Mouse (Mus musculus) left cerebral cortex, postnatal 10 days (tissue): ENCODE data around the gene Ankrd63. TPM values are rescaled to one million over a fixed set of nuclear protein-coding genes. Genes with fewer than 3 reads are reported as not detected.

ENCODE experiments used
- DNase-seq, 2 experiments: peaks; one replicate each; pipeline ENCODE4 v3.0.0; 2021 to 2022; ENCODE audit warnings: low spot score in 2 of 2, mixed read lengths in 1 of 2; ENCODE audit errors: extremely low spot score in 1 of 2
- intact Hi-C: fragments of 180-260 bp; cut with DNase I; formaldehyde crosslinking; loops from one replicate; pipeline ENCODE4 v1.15.1; 2025
- total RNA-seq, 2 experiments: library from RNA; stranded (reverse); gene quantifications; 2 replicates each; pipeline ENCODE4 v1.2.3; 2021

Ankrd63 gene
- 1 to 10 TPM; 5.9 to 8.9 TPM for total RNA-seq

GRCm38 (mm10) chr2:118703913-118704730 lies at the start of gene Ankrd63:
Gene Ankrd63, minus strand, starts transcription at chr2:118703963.
- intact Hi-C loops: loop anchor here (5.0 kb wide), 2 partner anchors 43 to 178 kb away; partner anchors contain the start of gene Inafm2
- no peak for DNase-seq

DNA sequence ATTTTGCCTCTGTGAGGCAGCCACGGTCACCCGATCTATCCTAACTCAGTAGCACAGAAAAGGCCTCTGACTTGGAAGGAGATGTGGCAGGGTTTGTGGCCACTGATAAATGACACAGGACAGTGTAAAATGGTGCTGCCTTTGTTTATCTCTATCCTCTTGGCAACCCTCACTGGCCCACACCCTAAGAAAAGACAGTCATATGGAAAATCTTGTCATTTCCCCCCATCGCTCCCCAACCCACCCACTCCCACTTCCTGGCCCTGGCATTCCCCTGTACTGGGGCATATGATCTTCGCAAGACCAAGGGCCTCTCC lies 49.0 kb upstream of the Ankrd63 start:
- intact Hi-C loops: no loop called here
- no peak for DNase-seq

DNA sequence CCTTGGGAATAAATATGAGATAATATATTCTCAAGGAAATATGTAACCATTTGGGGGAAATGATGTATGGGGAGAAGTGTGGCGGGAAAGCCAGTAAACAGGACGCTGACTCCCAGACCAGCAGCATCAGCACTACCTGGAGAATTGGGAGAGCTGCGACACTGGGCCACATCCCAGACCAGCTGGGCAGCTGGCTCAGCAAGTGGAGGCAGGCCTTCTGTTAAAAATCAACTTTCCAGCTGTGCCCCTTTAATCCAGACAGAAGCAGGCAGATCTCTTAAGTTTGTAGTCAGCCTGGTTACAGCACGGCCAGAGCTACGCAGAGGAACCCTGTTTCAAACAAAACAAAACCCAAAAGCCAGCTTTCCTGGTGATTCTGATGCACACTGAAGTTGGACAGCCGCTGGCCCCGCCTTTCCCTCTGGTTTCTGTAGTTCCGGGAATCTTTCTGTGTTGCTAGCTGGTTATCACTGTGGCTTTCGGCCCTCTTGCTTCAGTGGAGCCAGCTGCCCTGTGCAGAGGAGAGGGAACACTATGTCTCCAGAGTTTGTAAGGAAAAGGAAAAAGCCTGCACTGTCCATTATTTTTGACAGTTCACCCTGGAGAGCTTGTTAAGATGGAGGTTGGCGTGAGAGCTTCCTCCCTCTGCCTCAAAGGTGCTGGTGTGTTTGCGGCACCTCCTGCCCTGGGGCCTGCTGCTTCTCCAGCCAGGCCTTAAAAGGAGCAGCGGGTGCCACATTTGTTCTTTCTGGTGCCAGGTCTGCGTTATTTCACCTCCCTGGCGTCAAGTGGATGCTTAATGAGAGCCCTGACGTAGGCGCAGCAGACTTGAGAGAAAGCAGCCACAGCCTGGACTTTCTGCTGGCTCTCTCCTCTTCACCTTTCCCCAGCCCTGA lies 48.4 kb upstream of the Ankrd63 start:
- DNase-seq: peak in 1 of 2 experiments; percentile 10
- intact Hi-C loops: no loop called here

GRCm38 (mm10) chr2:118750476-118750875 lies 46.7 kb upstream of the Ankrd63 start:
- DNase-seq: peak in 1 of 2 experiments; percentile 23
- intact Hi-C loops: no loop called here

DNA sequence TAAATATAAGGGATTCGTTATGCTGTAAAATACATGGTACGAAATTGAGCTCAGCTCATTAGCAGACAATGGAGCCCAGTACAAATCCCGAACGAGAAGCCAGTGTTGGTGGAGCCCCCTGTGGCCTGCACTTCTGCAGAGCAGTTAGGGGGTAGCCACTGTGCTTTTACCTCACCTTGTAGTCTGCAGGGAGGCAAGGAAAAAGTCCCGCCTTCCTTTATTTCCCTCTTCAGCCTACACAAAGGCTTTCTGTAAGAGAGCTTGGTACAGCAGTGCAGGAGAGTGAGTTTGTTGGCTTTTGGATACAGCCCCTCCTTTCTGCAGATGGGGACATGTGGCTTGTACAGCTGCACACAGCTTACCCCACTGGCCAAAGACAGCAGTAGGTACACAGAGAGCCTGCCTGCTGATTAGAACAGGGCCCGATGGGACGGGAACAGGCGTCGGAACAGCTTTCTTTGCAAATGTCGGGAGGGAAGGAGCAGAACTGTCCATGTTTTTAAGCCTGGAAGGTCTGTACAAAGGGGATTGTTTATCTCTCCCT lies 45.6 kb upstream of the Ankrd63 start:
- DNase-seq: peak in 1 of 2 experiments; percentile 15
- intact Hi-C loops: loop anchor here (5.0 kb wide), 2 partner anchors 47 to 133 kb away; partner anchors contain the start of gene Ankrd63

GRCm38 (mm10) chr2:118747301-118747960 lies 43.7 kb upstream of the Ankrd63 start:
- intact Hi-C loops: loop anchor here (5.0 kb wide), 2 partner anchors 45 to 135 kb away; partner anchors contain the start of gene Ankrd63
- DNase-seq: peak in 1 of 2 experiments; percentile 72

DNA sequence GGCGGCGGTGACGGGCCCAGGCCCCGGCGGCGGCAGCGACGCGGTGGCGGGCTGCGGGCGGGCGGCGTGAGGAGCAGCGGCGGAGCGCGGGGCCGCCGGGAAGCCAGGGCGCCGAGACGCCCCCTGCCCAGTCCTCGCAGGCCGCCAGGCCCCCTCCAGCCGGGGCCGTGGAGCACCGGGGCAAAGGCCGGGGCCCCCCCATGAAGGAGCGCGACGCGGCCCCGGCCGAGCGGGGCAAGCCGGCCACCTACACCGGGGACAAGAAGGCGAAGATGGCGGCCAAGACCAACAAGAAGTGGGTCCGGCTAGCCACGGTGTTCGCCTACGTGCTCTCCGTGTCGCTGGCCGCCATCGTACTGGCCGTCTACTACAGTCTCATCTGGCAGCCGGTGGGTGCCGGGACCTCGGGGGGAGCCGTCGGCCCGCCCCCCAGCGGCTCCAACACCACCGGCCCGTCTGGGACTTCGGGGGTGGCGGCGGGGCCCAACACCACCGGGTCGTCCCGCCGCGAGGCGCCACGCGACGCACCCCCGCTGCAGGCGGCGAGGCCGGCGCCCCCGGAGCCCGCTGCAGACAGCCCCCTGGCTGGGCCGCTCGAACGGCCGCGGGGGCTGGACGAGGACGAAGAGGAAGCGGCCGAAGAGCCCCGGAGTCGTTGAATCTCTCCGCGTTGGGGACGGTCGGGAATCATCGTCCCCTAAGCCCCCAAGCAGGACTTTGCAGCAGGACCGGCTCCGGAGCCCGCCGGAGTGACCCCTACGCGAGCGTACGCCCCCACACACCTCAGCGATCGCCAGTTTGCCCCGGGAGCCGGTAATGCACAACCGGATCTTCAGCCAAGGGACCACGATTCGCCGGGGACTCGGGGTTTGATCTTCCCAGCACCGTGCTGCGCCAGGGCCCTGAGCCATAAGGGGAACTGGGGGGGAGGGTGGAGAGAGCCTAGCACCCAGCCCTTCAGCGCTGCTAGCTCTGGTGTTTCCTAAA lies 42.4 kb upstream of the Ankrd63 start:
- intact Hi-C loops: loop anchor here (5.0 kb wide), 2 partner anchors 44 to 136 kb away; partner anchors contain the start of gene Ankrd63
- DNase-seq: peak in 1 of 2 experiments; percentile 62

DNA sequence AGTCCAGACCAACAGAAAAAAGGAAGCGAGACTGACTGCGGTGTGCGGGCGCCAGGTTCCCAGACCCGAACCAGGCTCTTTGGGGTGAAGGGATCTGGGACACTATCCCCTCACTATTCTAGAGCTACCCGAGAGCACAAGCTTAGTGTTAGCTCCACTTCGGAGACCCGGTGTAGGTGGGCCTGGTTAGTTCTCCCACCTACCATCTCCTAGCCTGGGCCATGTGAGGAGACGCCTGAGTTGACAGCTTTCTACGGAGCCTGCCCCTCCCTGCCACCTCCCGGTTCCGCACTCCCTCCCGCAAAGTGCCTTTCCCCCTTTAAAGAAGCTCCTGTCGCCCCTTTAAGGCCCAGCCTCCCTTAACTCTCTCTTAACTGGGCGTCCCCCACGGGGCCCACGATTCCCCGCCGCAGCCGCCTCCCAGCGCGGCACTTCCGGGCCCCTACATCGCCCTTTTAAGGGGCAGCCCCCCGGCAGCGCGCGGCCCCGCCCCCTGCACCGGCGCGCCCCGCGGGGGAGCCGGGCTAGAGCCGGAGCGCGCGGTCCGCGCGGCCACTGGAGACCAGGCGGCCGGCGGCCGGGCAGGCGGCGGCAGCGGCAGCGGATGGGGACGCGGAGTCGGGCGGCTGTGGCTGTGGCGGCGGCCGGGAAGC lies 41.6 kb upstream of the Ankrd63 start, which contains the start of gene Inafm2:
Gene Inafm2, plus strand, starts transcription at position 527 of the 653 bp plus-strand sequence.
- intact Hi-C loops: loop anchor here (5.0 kb wide), 2 partner anchors 43 to 137 kb away; partner anchors contain the start of gene Ankrd63
- peak; percentile 90 to 95 for DNase-seq

DNA sequence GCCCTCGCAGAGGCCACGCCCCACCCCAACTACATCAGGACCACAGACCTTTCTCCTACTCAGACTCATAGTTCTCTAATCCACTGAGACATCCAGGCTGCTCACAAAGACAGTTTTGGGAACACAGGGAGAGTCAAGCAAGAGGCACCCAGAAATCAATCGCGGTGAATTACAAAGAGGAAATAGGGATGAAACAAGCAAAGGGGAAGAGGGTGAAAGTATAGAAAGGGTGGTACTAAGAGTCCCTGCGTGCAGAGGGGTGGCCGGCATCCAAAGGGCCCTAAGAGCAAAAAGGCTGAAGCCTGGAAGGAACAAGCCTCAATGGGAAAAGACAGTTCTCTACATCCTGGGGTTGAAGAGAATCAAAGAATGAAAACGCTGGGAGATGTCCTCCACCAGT lies 40.9 kb upstream of the Ankrd63 start:
- intact Hi-C loops: loop anchor here (5.0 kb wide), 2 partner anchors 42 to 138 kb away; partner anchors contain the start of gene Ankrd63
- DNase-seq: peak in 1 of 2 experiments; percentile 15

- peak in 1 of 2 experiments; percentile 19 for DNase-seq
- intact Hi-C loops: no loop called here
Observed at GRCm38 (mm10) chr2:118743261-118743943, 39.6 kb upstream of the Ankrd63 start.

DNA sequence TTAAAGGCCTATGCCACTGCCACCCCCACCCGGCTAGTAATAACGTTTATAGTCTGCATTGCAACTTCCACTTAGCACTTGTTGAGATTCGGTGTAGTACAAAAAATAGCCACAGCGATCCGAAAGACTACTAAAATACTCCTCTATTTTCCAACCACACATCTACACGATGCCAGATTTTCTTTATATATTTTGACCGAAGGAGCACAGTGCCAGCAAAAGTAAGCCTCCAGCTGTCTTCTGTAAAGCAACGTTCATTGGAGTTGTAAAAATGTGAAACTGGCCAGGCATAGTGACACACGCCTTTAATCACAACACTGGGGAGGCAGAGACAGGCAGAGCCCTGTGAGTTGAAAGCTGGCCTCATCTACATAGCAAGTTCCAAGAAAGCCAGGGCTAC lies 37.4 kb upstream of the Ankrd63 start:
- peak; percentile 8 to 55 for DNase-seq
- intact Hi-C loops: no loop called here

DNA sequence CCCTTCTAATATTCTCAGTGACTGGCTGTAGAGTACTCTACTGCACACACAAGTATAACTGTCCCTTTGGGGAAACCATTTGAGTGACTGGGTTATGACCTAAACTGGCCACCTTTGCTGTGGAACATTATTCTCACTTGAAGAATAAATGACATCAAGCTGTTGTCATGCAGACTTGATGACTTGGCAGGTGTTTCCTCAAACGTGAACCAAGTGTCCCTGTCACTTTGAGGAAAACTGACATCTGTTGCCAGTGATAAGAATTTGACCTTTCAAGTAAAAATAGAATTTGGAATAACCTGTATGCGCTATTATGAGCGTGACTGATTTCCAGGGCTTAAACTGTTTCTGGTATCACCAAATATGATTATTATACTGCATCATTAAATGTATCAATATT lies 36.6 kb upstream of the Ankrd63 start:
- no peak for DNase-seq
- intact Hi-C loops: no loop called here

GRCm38 (mm10) chr2:118733341-118733740 lies 29.6 kb upstream of the Ankrd63 start:
- intact Hi-C loops: loop anchor here (5.0 kb wide), 2 partner anchors 36 to 96 kb away; no protein-coding TSS in a partner anchor
- DNase-seq: peak; percentile 43 to 44

DNA sequence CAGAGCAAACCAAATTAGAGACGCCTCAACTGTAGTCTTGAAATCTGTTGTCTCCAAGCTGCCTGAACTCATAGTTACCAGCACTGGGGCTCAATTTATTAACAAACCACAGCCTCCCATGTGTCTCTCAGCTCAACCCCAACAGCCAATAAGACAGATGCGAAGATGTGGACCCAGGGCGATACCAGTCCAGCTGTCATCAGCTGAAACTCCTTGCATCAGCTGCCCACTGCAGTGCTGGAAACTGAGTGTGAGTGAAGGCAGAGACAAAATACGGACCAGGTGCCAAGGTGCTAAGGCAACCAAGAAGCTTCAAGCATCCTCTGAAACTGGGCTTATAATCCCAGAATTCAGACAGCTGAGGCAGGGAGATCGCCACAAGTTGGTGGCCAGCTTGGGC lies 28.2 kb upstream of the Ankrd63 start:
- peak in 1 of 2 experiments; percentile 11 for DNase-seq

DNA sequence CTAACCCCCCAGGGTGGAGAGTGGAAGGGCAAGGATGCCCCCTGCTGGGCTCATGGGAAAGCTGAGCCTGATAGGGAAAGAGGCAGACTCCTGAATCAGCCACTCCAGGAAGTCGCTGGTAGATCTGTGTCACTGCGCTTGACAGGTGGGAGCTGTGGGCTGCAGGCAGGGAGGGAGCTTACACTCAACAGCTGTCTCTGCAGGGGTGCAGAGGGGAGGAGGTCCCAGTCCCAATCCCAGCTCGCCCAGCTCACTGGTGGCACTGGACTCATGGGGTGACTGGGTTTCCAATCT lies 26.8 kb upstream of the Ankrd63 start:
- intact Hi-C loops: loop anchor here (5.0 kb wide), 2 partner anchors 33 to 93 kb away; no protein-coding TSS in a partner anchor
- peak; percentile 67 to 89 for DNase-seq

More for the DNA sequence above, 28.2 kb upstream of the Ankrd63 start:
- intact Hi-C loops: loop anchor here (5.0 kb wide), 2 partner anchors 35 to 95 kb away; no protein-coding TSS in a partner anchor
